Mouse (Mus musculus): ENCODE results near the gene Rhobtb1. TPM values are rescaled to one million over a fixed set of nuclear protein-coding genes. Genes with fewer than 3 reads are reported as not detected.

Gene Rhobtb1
- total RNA-seq, 2 experiments from 2014 or later, result 10.3 to 17.2 TPM

- no peak for DNase-seq
These were observed 96.2 kb downstream of the Rhobtb1 start for GRCm38 (mm10) chr10:69247311-69248033.

- no peak for DNase-seq
These were observed 97.3 kb downstream of the Rhobtb1 start for GRCm38 (mm10) chr10:69248261-69249160.

GRCm38 (mm10) chr10:69251254-69251653 lies 100.0 kb downstream of the Rhobtb1 start:
- DNase-seq, result no peak

- DNase-seq, result no peak
These were observed 101.2 kb downstream of the Rhobtb1 start for GRCm38 (mm10) chr10:69252112-69253074.

- peak; percentile 30 for DNase-seq
These were observed 101.9 kb downstream of the Rhobtb1 start for GRCm38 (mm10) chr10:69253075-69253685.

GRCm38 (mm10) chr10:69253686-69254080 lies 102.4 kb downstream of the Rhobtb1 start:
- DNase-seq, result no peak

GRCm38 (mm10) chr10:69254390-69254847 lies 103.2 kb downstream of the Rhobtb1 start:
- peak; percentile 70 for DNase-seq

GRCm38 (mm10) chr10:69255594-69255993 lies 104.4 kb downstream of the Rhobtb1 start:
- DNase-seq, result no peak

GRCm38 (mm10) chr10:69257592-69258133 lies 106.4 kb downstream of the Rhobtb1 start:
- no peak for DNase-seq

GRCm38 (mm10) chr10:69258588-69258987 lies 107.4 kb downstream of the Rhobtb1 start:
- peak; percentile 43 for DNase-seq

- DNase-seq, result no peak
These were observed 107.9 kb downstream of the Rhobtb1 start for GRCm38 (mm10) chr10:69259161-69259560.

- DNase-seq, result no peak
These were observed 108.7 kb downstream of the Rhobtb1 start for GRCm38 (mm10) chr10:69259929-69260328.

- no peak for DNase-seq
These were observed 111.9 kb downstream of the Rhobtb1 start for GRCm38 (mm10) chr10:69262918-69263822.

GRCm38 (mm10) chr10:69263906-69264305 lies 112.7 kb downstream of the Rhobtb1 start:
- DNase-seq, result no peak

GRCm38 (mm10) chr10:69265421-69265820 lies 114.2 kb downstream of the Rhobtb1 start:
- no peak for DNase-seq

GRCm38 (mm10) chr10:69268061-69268643 lies 116.9 kb downstream of the Rhobtb1 start:
- no peak for DNase-seq

- DNase-seq, result no peak
These were observed 120.2 kb downstream of the Rhobtb1 start for GRCm38 (mm10) chr10:69271436-69271835.

- no peak for DNase-seq
These were observed 123.0 kb downstream of the Rhobtb1 start for GRCm38 (mm10) chr10:69274275-69274674.

- DNase-seq, result no peak
These were observed 123.5 kb downstream of the Rhobtb1 start for GRCm38 (mm10) chr10:69274705-69275104.

All from gastrocnemius, postnatal 25 days (tissue).